Mouse (Mus musculus): Measurements from ENCODE around the gene Mical2. TPM values are rescaled to one million over a fixed set of nuclear protein-coding genes. Genes with fewer than 3 reads are reported as not detected.

The Mical2 gene
- total RNA-seq, 2 experiments from 2014 or later, result 80.8 to 101 TPM

GRCm38 (mm10) chr7:112300141-112300540, 74.5 kb downstream of the Mical2 start:
- no peak for DNase-seq
- intact Hi-C loops (cut with DNase I), result loop anchor here (2.0 kb wide), 1 partner anchor 73 kb away; no protein-coding TSS in a partner anchor

GRCm38 (mm10) chr7:112301052-112301451, 75.4 kb downstream of the Mical2 start:
- no peak for DNase-seq
- intact Hi-C loops (cut with DNase I), result loop anchor here (2.0 kb wide), 1 partner anchor 74 kb away; no protein-coding TSS in a partner anchor

GRCm38 (mm10) chr7:112304382-112304781, 78.7 kb downstream of the Mical2 start:
- intact Hi-C loops (cut with DNase I), result no loop called here
- DNase-seq, result no peak

- DNase-seq, result no peak
- intact Hi-C loops (cut with DNase I), result no loop called here
These were observed 83.8 kb downstream of the Mical2 start for GRCm38 (mm10) chr7:112309289-112310016.

GRCm38 (mm10) chr7:112310017-112310360, 84.3 kb downstream of the Mical2 start:
- DNase-seq, result no peak
- intact Hi-C loops (cut with DNase I), result no loop called here

- no peak for DNase-seq
- intact Hi-C loops (cut with DNase I), result no loop called here
These were observed 87.6 kb downstream of the Mical2 start for GRCm38 (mm10) chr7:112313211-112313610.

GRCm38 (mm10) chr7:112313670-112314069, 88.0 kb downstream of the Mical2 start:
- no peak for DNase-seq
- intact Hi-C loops (cut with DNase I), result no loop called here

- intact Hi-C loops (cut with DNase I), result loop anchor here (5.0 kb wide), 1 partner anchor 44 kb away; no protein-coding TSS in a partner anchor
- DNase-seq, result peak; percentile 59 to 64
These were observed 90.6 kb downstream of the Mical2 start for GRCm38 (mm10) chr7:112316239-112316638.

- intact Hi-C loops (cut with DNase I), result loop anchor here (5.0 kb wide), 1 partner anchor 45 kb away; no protein-coding TSS in a partner anchor
These were observed 91.8 kb downstream of the Mical2 start for GRCm38 (mm10) chr7:112317491-112317890.

GRCm38 (mm10) chr7:112318306-112318705, 92.7 kb downstream of the Mical2 start:
- no peak for DNase-seq
- intact Hi-C loops (cut with DNase I), result loop anchor here (5.0 kb wide), 1 partner anchor 46 kb away; no protein-coding TSS in a partner anchor

More at GRCm38 (mm10) chr7:112317491-112317890, 91.8 kb downstream of the Mical2 start:
- DNase-seq, result no peak

GRCm38 (mm10) chr7:112319419-112319818, 93.8 kb downstream of the Mical2 start:
- intact Hi-C loops (cut with DNase I), result loop anchor here (5.0 kb wide), 1 partner anchor 47 kb away; no protein-coding TSS in a partner anchor
- DNase-seq, result no peak

GRCm38 (mm10) chr7:112320052-112320730, 94.5 kb downstream of the Mical2 start:
- no peak for DNase-seq
- intact Hi-C loops (cut with DNase I), result no loop called here

- intact Hi-C loops (cut with DNase I), result no loop called here
- DNase-seq, result no peak
These were observed 96.4 kb downstream of the Mical2 start for GRCm38 (mm10) chr7:112321798-112322794.

GRCm38 (mm10) chr7:112324577-112324976, 98.9 kb downstream of the Mical2 start:
- intact Hi-C loops (cut with DNase I), result no loop called here
- DNase-seq, result no peak

- DNase-seq, result no peak
- intact Hi-C loops (cut with DNase I), result loop anchor here (5.0 kb wide), 1 partner anchor 100 kb away; the partner anchor contains the start of gene Mical2
These were observed 101.2 kb downstream of the Mical2 start for GRCm38 (mm10) chr7:112326852-112327251.

- peak; percentile 55 to 62 for DNase-seq
- intact Hi-C loops (cut with DNase I), result loop anchor here (1.0 to 5.0 kb wide), 4 partner anchors 56 to 146 kb away; partner anchors contain the start of gene Mical2
These were observed 103.3 kb downstream of the Mical2 start for GRCm38 (mm10) chr7:112328969-112329368.

- intact Hi-C loops (cut with DNase I), result loop anchor here (2.0 to 5.0 kb wide), 2 partner anchors 57 to 102 kb away; partner anchors contain the start of gene Mical2
These were observed 103.8 kb downstream of the Mical2 start for GRCm38 (mm10) chr7:112329496-112329895.

GRCm38 (mm10) chr7:112330935-112331334, 105.3 kb downstream of the Mical2 start:
- intact Hi-C loops (cut with DNase I), result loop anchor here (2.0 kb wide), 1 partner anchor 38 kb away; no protein-coding TSS in a partner anchor

More at GRCm38 (mm10) chr7:112329496-112329895, 103.8 kb downstream of the Mical2 start:
- DNase-seq, result no peak

GRCm38 (mm10) chr7:112331804-112332203, 106.1 kb downstream of the Mical2 start:
- no peak for DNase-seq
- intact Hi-C loops (cut with DNase I), result loop anchor here (2.0 kb wide), 1 partner anchor 37 kb away; no protein-coding TSS in a partner anchor

More at GRCm38 (mm10) chr7:112330935-112331334, 105.3 kb downstream of the Mical2 start:
- no peak for DNase-seq

GRCm38 (mm10) chr7:112332426-112332825, 106.8 kb downstream of the Mical2 start:
- intact Hi-C loops (cut with DNase I), result no loop called here

More at GRCm38 (mm10) chr7:112332426-112332825, 106.8 kb downstream of the Mical2 start:
- DNase-seq, result no peak

Data from heart, postnatal 36 days (tissue).